Comparison of ENCODE assay signal across 14 mouse cellular contexts in the genomic region with DNA sequence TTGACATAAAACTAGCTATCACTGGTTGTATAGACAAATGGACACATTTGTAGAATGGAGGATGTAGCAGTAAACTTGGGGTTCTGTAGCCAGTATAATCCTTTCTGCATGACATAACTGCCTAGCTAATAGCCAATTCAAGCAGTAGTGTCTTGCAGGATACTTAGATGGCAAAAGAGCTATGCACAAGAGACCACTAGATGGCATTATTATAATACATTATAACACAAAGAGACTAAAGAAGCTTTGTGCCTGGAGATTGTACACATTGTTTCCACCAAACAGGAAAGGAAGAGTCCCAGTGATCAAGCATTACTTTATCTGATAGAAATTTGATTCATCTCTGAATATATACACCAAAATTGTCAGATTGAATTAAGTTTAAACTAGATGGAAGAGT. TPM values are rescaled to one million over a fixed set of nuclear protein-coding genes. Genes with fewer than 3 reads are reported as not detected.
DNase-seq lines count a peak whose midpoint lies in the region; ATAC-seq and TF ChIP-seq lines count a peak whose summit lies in the region.
"Had no signal": no experiment of that assay in that cellular context is flagged by ENCODE, and none has a peak within 500 bp of the region (broad histone marks: within the 10 kb centered on the region; RNA-seq: fewer than 3 reads in every experiment).

No protein-coding gene starts in this region.

- dilution Hi-C loops in CH12.LX (cut with MboI; ENCODE audit: extremely low pct_ligation_motif_present, extremely low pct_unique_long_range_greater_than_20kb, low sequenced_read_pairs) = no loop called here

- H3K9ac ChIP-seq in hindbrain, embryonic 16.5 days (ENCODE audit: low read depth, low read length) = no peak overlapping the region
- no peak overlapping the region for H3K9ac ChIP-seq in hindbrain, embryonic 13.5 days
- no peak overlapping the region for H3K9ac ChIP-seq in CH12.LX (ENCODE audit: insufficient read depth, low read depth)
- H3K9ac ChIP-seq: heart, embryonic 12.5 days; limb, embryonic 13.5 days had no signal

- no peak for TF ChIP-seq EP300 in CH12.LX (IDR thresholded peaks at IDR 0.05; ENCODE audit: low read length)

- no peak for TF ChIP-seq POLR2A in CH12.LX (IDR thresholded peaks at IDR 0.05; ENCODE audit: low read depth, low read length)

- peak; percentile 54 for TF ChIP-seq RAD21 in CH12.LX (IDR thresholded peaks at IDR 0.05; ENCODE audit: low read depth, low read length)

- TF ChIP-seq CTCF in CH12.LX (conservative IDR thresholded peaks at IDR 0.05 in 1 of 2, IDR thresholded peaks at IDR 0.05 in 1 of 2; ENCODE audit: low read depth in 2 of 2, low read length in 2 of 2) = peak in 1 of 2 experiments; percentile 63; a peak in 3 of 4 replicates

- ATAC-seq in hindbrain, embryonic 16.5 days = peak; percentile 60
- ATAC-seq in hindbrain, embryonic 13.5 days (ENCODE audit: low FRiP score) = no peak
- peak; percentile 74 for ATAC-seq in inflammation-experienced regulatory T-cells, adult 6 months

- in situ Hi-C loops in CH12.LX (cut with MboI; ENCODE audit: low pct_ligation_motif_present, low pct_unique_long_range_greater_than_20kb, low sequenced_read_pairs) = no loop called here

- peak; percentile 60 for DNase-seq in 3T3-L1 (ENCODE audit: low read depth, low spot score)
- peak; percentile 24 for DNase-seq in CH12.LX (ENCODE audit: extremely low read depth)
- no peak for DNase-seq in cerebellum, adult 9-10 months
- no peak for DNase-seq in T-cell, adult 2 months (ENCODE audit: low spot score)
- no peak for DNase-seq in kidney, postnatal 4 days
- DNase-seq: cerebellum, adult 11 months; right cerebral cortex, postnatal 25 days; thymus, postnatal 25 days had no signal

- no peaks in the 10 kb centered on the region for H3K27me3 ChIP-seq in hindbrain, embryonic 16.5 days (replicated peaks; ENCODE audit: control insufficient read depth, insufficient read depth, low read length)
- 0 out of 2 replicates have a peak, but pooled peaks cover 3% of the 10 kb centered on the region for H3K27me3 ChIP-seq in hindbrain, embryonic 13.5 days
- no peaks in the 10 kb centered on the region for H3K27me3 ChIP-seq in CH12.LX (replicated peaks)
- H3K27me3 ChIP-seq: heart, embryonic 12.5 days; limb, embryonic 13.5 days had no signal

- no peak overlapping the region for H3K27ac ChIP-seq in hindbrain, embryonic 16.5 days (ENCODE audit: low read depth, low read length)
- no peak overlapping the region for H3K27ac ChIP-seq in hindbrain, embryonic 13.5 days
- no peak overlapping the region for H3K27ac ChIP-seq in CH12.LX (ENCODE audit: insufficient read depth, low read depth)
- H3K27ac ChIP-seq: limb, embryonic 13.5 days had no signal

- H3K4me1 ChIP-seq in hindbrain, embryonic 16.5 days (ENCODE audit: control insufficient read depth, insufficient read depth, low read depth, low read length) = no peaks in the 10 kb centered on the region
- H3K4me1 ChIP-seq in hindbrain, embryonic 13.5 days (replicated peaks) = no peaks in the 10 kb centered on the region
- 0 out of 4 replicates have a peak, but pooled peaks cover 0 to 2% of the 10 kb centered on the region in 2 experiments for H3K4me1 ChIP-seq in CH12.LX (ENCODE audit: control insufficient read depth in 1 of 2, insufficient read depth in 2 of 2)
- H3K4me1 ChIP-seq: heart, embryonic 12.5 days; limb, embryonic 13.5 days had no signal

- H3K4me3 ChIP-seq in hindbrain, embryonic 16.5 days (ENCODE audit: low read length) = no peak overlapping the region
- H3K4me3 ChIP-seq in hindbrain, embryonic 13.5 days = no peak overlapping the region
- H3K4me3 ChIP-seq in CH12.LX (replicated peaks in 1 of 3; ENCODE audit: low read depth in 2 of 3, low read length in 2 of 3, poor library complexity in 1 of 3) = no peak overlapping the region
- H3K4me3 ChIP-seq: erythroblast, embryonic 14.5 days; heart, embryonic 12.5 days; limb, embryonic 13.5 days had no signal

- no peaks in the 10 kb centered on the region for H3K79me2 ChIP-seq in CH12.LX (replicated peaks; ENCODE audit: control insufficient read depth, extremely low read depth, insufficient read depth, poor library complexity, severe bottlenecking)

- H3K36me3 ChIP-seq in hindbrain, embryonic 16.5 days (ENCODE audit: control insufficient read depth, insufficient read depth, low read length) = no peaks in the 10 kb centered on the region
- H3K36me3 ChIP-seq in hindbrain, embryonic 13.5 days = no peaks in the 10 kb centered on the region
- H3K36me3 ChIP-seq in CH12.LX (replicated peaks in 1 of 2; ENCODE audit: control insufficient read depth in 1 of 2, insufficient read depth in 1 of 2, low read length in 1 of 2) = no peaks in the 10 kb centered on the region
- H3K36me3 ChIP-seq: heart, embryonic 12.5 days; limb, embryonic 13.5 days had no signal

- no peaks in the 10 kb centered on the region for H3K9me3 ChIP-seq in hindbrain, embryonic 16.5 days (ENCODE audit: control insufficient read depth, low read length)
- H3K9me3 ChIP-seq in hindbrain, embryonic 13.5 days = no peaks in the 10 kb centered on the region
- peaks cover 4% of the 10 kb centered on the region for H3K9me3 ChIP-seq in CH12.LX (replicated peaks; ENCODE audit: low read length)

- H3K4me2 ChIP-seq in hindbrain, embryonic 16.5 days (ENCODE audit: low read length) = no peak overlapping the region
- H3K4me2 ChIP-seq in hindbrain, embryonic 13.5 days = no peak overlapping the region
- no peak overlapping the region for H3K4me2 ChIP-seq in CH12.LX (ENCODE audit: insufficient read depth, low read depth, poor library complexity, severe bottlenecking)
- H3K4me2 ChIP-seq: heart, embryonic 12.5 days; limb, embryonic 13.5 days had no signal

TF ChIP-seq in CH12.LX, 34 proteins besides CTCF, POLR2A, EP300 and RAD21:
- TF ChIP-seq ZC3H11A (IDR thresholded peaks at IDR 0.05; ENCODE audit: low read depth, low read length) (no peak), ZNF384 (IDR thresholded peaks at IDR 0.05; ENCODE audit: low read depth, low read length) (peak; percentile 9; the same call in 1 of the 2 replicates)
TF ChIP-seq in CH12.LX: peak in this region for 1.

RNA-seq across cellular contexts. Expression of gene Mrpl17, which starts 5.8 kb away (rescaled TPM):
- 204 and 208 TPM in 2 replicates for polyA plus RNA-seq in hindbrain, embryonic 16.5 days (2015; fragmentation: Nextera tagmentation; extraction: Ambion mirVana)
- polyA plus RNA-seq in hindbrain, embryonic 13.5 days (2015; fragmentation: Nextera tagmentation; extraction: Ambion mirVana) = 210 and 219 TPM in 2 replicates
- 306 and 329 TPM in 2 replicates for total RNA-seq in CH12.LX (2012; rRNA removed)
- total RNA-seq in CH12.LX (2014; rRNA removed) = 451 and 525 TPM in 2 replicates
- polyA plus RNA-seq in CH12.LX (2012; ENCODE audit: insufficient read length, low read depth) = 379 and 399 TPM in 2 replicates
- 100 to 1,000 TPM; 173 to 204 (median 177) TPM for polyA plus RNA-seq in inflammation-experienced regulatory T-cells, adult 6 months (2017; shearing (Covaris generic))

RNA-seq across cellular contexts. Expression of gene Dchs1, which starts 29.3 kb away (rescaled TPM):
- polyA plus RNA-seq in hindbrain, embryonic 16.5 days (2015; fragmentation: Nextera tagmentation; extraction: Ambion mirVana) = 9.8 and 12.3 TPM in 2 replicates
- polyA plus RNA-seq in hindbrain, embryonic 13.5 days (2015; fragmentation: Nextera tagmentation; extraction: Ambion mirVana) = 15.8 and 16.1 TPM in 2 replicates
- total RNA-seq in CH12.LX (2012; rRNA removed) = 0.04 TPM in 1 of 2 replicates, not detected in the other
- total RNA-seq in CH12.LX (2014; rRNA removed) = not detected in 2 replicates
- 0.03 TPM in 1 of 2 replicates, not detected in the other for polyA plus RNA-seq in CH12.LX (2012; ENCODE audit: insufficient read length, low read depth)
- under 1 TPM in 1 of 3 experiments, not detected in 2; 0.08 TPM for polyA plus RNA-seq in inflammation-experienced regulatory T-cells, adult 6 months (2017; shearing (Covaris generic))
- polyA plus RNA-seq: erythroblast, embryonic 14.5 days had no signal

Comparison
In these comparisons a context has a peak if more than half of its experiments do, and no peak if none do; other contexts are left out.
1. DNase-seq: peak in 3T3-L1 (single experiment) and CH12.LX (single experiment); none in cerebellum, adult 9-10 months (single experiment), T-cell, adult 2 months (single experiment) and kidney, postnatal 4 days (0 of 2).